Mouse (Mus musculus): ENCODE results near the gene Nipa1.

The Nipa1 gene

DNA sequence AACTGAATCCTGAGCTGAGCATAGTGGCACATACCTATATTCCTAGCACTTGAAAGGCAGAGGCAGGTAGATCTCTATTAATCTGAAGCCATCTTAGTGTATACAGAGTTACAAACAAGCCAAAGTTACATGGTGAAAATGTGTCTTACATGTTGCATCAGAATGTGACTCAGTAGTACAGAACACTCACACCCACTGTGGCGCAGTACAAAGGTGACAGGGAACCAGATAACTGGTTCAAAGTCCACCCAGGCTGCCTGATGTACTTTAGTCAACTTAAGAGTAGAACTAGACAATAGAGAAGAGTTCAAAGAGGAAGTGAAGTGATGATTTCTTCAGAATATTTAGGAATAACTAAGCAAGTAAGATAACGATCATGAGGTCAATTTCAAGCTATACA is 84.7 kb downstream of the Nipa1 start:
- no peak for DNase-seq (ENCODE audit: low spot score)

DNA sequence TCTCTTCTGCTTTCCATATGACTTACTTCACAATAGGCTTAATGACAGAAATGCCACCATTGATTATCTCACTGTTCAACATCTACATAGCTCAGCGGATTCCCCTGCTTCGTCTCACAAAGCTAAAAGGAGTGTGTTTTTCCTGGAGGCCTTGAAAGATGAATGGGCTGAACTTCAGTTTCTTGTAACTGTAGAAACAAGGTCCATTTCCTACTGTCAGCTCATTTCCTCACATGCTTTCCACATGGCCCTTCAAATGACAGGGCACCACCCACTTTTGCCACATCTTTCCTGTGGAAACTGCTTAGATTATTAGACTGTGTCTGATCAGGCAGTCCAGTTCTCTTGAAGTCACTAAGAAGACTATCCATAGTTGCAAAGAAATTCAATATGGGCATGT is 91.1 kb downstream of the Nipa1 start:
- DNase-seq (ENCODE audit: low spot score), result no peak

Measured in testis, postnatal 14 days (tissue).